Mouse (Mus musculus): Measurements from ENCODE around the gene Rnf128. TPM values are rescaled to one million over a fixed set of nuclear protein-coding genes. Genes with fewer than 3 reads are reported as not detected.

The Rnf128 gene
- total RNA-seq, 2 experiments from 2014 or later = 13.3 to 13.7 TPM

- DNase-seq (ENCODE audit: low spot score in 2 of 2) = no peak
Observed at GRCm38 (mm10) chrX:139614761-139615160, 51.6 kb downstream of the Rnf128 start.

DNA sequence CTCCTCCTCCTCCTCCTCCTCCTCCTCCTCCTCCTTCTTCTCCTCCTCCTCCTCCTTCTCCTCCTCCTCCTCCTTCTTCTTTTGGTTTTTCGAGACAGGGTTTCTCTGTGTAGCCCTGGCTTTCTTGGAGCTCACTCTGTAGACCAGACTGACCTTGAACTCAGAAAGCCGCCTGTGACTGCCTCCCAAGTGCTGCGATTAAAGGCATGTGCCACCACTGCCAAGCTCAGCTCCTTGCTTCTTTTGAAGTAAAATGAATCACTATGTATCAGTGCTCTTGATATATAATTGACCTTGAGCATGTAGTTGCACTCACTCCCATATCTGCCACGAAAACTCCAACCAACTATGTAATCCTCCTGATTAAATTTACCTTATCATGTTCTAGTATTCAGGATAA is 59.0 kb downstream of the Rnf128 start:
- DNase-seq (ENCODE audit: low spot score in 2 of 2) = no peak

DNA sequence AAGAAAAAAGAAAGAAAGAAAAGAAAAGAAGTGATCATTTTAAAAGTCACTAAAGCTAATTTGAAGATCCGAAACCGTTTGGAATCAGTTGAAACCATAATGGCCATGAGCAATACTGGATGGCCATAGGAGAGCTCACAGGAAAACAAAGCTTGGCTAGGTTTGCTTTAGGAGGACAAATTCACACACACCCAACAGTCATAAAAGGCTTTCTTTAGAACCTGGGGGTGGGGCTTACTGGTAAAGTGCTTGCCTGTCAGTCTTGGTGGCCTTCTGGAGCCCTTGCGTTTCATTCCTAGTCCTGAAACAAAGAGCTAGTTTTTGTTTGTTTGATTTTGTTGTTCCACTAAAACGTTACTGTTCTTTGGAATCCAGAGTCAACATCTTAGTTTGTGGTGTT is 71.6 kb downstream of the Rnf128 start:
- DNase-seq (ENCODE audit: low spot score in 2 of 2) = no peak

- DNase-seq (ENCODE audit: low spot score in 2 of 2) = no peak
Observed at GRCm38 (mm10) chrX:139639744-139640143, 76.6 kb downstream of the Rnf128 start.

DNA sequence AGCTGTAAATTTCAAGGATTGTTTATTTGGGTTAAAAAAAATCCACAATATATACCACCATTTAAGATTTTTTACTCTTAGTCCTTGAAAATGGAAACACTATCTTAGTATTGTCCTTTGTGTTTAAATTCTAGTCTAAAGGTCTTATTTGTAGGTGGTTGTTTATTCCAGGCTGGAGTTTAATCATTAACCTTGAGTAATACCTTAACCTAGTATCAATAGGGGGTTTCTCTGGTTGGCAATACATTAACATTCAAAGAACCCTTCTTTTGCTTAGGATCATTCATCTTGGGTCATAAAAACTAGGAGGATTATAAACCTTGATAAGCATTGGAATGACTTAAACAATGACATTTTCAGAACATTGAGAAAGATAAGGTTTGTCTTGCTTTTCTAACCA is 77.3 kb downstream of the Rnf128 start:
- DNase-seq (ENCODE audit: low spot score in 2 of 2) = no peak

- no peak for DNase-seq (ENCODE audit: low spot score in 2 of 2)
Observed at GRCm38 (mm10) chrX:139652226-139652625, 89.1 kb downstream of the Rnf128 start.

GRCm38 (mm10) chrX:139653292-139653691 is 90.2 kb downstream of the Rnf128 start:
- no peak for DNase-seq (ENCODE audit: low spot score in 2 of 2)

GRCm38 (mm10) chrX:139654350-139655063 is 91.4 kb downstream of the Rnf128 start:
- DNase-seq (ENCODE audit: low spot score in 2 of 2) = no peak

DNA sequence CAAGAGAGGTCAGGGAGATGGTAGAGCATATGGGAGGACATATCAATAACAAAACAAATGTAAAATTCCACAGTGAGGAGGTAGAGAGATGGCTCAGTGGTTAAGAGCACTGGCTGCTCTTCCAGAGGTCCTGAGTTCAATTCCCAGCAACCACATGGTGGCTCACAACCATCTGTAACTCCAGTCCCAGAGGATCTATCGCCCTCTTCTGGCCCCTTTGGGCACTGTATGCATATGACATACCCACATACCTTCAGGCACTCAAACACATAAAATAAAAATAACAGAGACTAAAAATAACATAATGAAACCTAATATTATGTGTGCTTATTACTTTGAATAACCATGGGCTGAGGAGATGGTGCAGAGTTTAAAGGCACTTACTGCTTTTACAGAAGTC is 99.0 kb downstream of the Rnf128 start:
- DNase-seq (ENCODE audit: low spot score in 2 of 2) = no peak

DNA sequence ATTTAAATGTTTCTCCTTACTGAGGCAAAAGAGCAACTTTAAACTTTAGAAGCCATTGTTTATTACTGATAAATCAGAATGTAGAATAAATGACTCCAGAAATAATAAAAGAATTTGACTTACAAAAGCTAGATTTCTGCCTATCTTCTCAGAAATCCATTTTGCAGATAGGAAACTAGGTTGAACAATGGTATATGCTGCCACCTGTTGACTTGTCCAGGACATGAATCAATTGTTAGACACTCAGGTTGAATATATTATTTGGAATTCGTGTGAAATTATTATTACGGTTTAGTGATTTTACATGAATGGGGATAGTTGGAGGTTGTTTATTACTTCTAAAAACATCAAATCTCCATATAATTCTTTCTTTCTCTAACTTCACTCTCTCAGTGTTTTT is 102.7 kb downstream of the Rnf128 start:
- DNase-seq (ENCODE audit: low spot score in 2 of 2) = no peak

GRCm38 (mm10) chrX:139684410-139684774 is 121.3 kb downstream of the Rnf128 start:
- DNase-seq (ENCODE audit: low spot score in 2 of 2) = no peak

DNA sequence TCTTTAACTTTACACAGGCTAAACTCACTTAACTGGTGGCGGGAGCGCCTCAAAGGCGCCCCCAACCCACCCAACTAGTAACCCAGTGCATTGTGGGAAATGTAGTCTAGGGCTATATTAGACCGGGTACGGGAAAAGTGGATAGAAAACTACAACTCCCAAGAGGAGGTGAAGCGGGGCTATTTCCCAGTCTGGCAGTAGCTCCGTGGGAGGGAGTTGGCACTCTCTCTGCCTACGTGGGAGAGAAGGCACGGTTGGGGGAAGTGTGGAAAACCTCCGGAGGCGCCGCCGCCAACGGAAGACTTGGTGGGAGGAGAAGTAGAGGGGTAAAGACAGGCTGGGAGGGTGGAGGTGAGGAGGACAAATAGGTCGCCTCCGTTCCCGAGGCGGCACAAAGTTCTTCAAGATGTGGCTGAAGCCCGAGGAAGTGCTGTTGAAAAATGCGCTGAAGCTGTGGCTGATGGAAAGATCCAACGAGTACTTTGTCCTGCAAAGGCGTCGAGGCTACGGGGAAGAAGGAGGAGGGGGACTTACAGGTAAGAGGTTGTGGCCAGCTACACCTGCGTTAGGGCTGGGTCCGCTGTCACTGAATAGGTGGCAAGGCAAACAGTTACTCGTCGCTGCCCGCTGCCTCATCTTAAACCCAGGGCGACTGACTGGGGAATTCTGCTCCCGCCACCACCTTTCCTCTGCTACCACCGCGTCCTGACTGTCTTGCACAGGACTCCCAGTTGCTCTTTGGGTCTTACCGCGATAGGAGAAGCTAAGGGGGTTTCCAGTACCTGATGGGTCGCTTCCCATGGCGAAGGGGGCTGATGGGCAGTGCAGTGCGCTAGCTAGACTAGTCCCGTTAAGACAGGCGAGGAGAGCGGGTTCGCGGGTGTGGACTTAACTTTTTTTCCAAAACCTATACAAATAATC is 121.9 kb downstream of the Rnf128 start, which contains the start of gene Tbc1d8b:
TSS of gene Tbc1d8b (plus strand) at position 222 of the 921 bp plus-strand sequence.
- peak; percentile 63 to 67 for DNase-seq (ENCODE audit: low spot score in 2 of 2)

DNA sequence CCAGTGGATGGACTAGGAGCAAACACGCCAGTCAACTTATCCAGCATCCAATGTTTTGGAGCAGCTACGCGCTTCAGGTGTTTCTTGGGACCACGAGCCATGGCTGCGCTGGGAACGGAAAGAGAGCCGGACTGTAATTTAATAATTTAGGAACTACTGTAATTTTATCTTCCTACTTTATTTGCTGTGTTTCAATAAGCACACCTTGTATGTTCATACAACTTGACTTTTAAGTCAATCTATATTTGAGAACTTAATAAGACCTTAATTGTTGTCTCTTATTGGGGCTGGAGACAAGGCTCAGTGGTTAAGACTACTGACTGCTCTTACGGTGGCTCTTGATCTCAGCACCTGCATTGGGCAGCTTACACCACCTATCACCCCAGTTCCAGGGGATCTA is 151.3 kb downstream of the Rnf128 start, which contains the start of gene Gm15013:
TSS of gene Gm15013 (minus strand) at position 101 of the 400 bp plus-strand sequence.
- no peak for DNase-seq (ENCODE audit: low spot score in 2 of 2)

- no peak for DNase-seq (ENCODE audit: low spot score in 2 of 2)
Observed at GRCm38 (mm10) chrX:139722350-139722749, 159.2 kb downstream of the Rnf128 start.

Other genes with a start within 250 kb of the Rnf128 start
- gene Trap1a, start 229.6 kb upstream of the Rnf128 start, total RNA-seq (2021) = not detected
- gene D330045A20Rik, start 82.9 kb upstream of the Rnf128 start, total RNA-seq (2021) = under 1 TPM; 0.29 to 0.30 TPM
- 1 to 10 TPM; 5.7 to 6.2 TPM for gene Tbc1d8b, start 121.7 kb downstream of the Rnf128 start, total RNA-seq (2021)
- gene Gm15013, start 151.2 kb downstream of the Rnf128 start, total RNA-seq (2021) = not detected
- not detected for gene Ripply1, start 219.0 kb downstream of the Rnf128 start, total RNA-seq (2021)
- 1 to 10 TPM in 1 of 2 experiments, under 1 TPM in 1; 0.91 to 3.1 TPM for gene Cldn2, start 237.5 kb downstream of the Rnf128 start, total RNA-seq (2021)